Mouse (Mus musculus) embryonic facial prominence, embryonic 11.5 days (tissue): ENCODE data around the gene Tbc1d16. TPM values are rescaled to one million over a fixed set of nuclear protein-coding genes. Genes with fewer than 3 reads are reported as not detected.

Source experiments
- ATAC-seq: fragments of 200-750 bp; cut with Nextera tagmentation; replicated peaks from 2 replicates; pipeline ENCODE4 v1.8.0; 2017; ENCODE audit warnings: low read depth; ENCODE audit not compliant: insufficient number of reproducible peaks, low FRiP score, low TSS enrichment
- DNase-seq: peaks from one replicate; pipeline ENCODE4 v3.0.0-alpha.2; 2015; ENCODE audit warnings: low spot score
- H3K27ac ChIP-seq: fragments of 300-500 bp; sonication (generic); replicated peaks from 2 replicates; pipeline ENCODE4 v1.5.1; 2014; ENCODE audit warnings: mild to moderate bottlenecking, low read depth, low read length, control low read depth
- H3K27me3 ChIP-seq: fragments of 300-500 bp; sonication (generic); 2 replicates; pipeline ENCODE4 v1.6.1; 2014; ENCODE audit warnings: mild to moderate bottlenecking, low read length, moderate library complexity, mixed read lengths; ENCODE audit not compliant: control insufficient read depth, insufficient read depth
- H3K36me3 ChIP-seq: fragments of 300-500 bp; sonication (generic); replicated peaks from 2 replicates; pipeline ENCODE4 v1.6.1; 2014; ENCODE audit warnings: low read depth, mild to moderate bottlenecking, low read length, moderate library complexity, mixed read lengths; ENCODE audit not compliant: control insufficient read depth, insufficient read depth
- H3K4me1 ChIP-seq: fragments of 300-500 bp; sonication (generic); 2 replicates; pipeline ENCODE4 v1.6.1; 2014; ENCODE audit warnings: low read length, mixed read lengths; ENCODE audit not compliant: control insufficient read depth, insufficient read depth
- H3K4me2 ChIP-seq: fragments of 300-500 bp; sonication (generic); 2 replicates; pipeline ENCODE4 v1.6.1; 2014; ENCODE audit warnings: low read depth, mild to moderate bottlenecking, control low read depth, low read length, moderate library complexity
- H3K4me3 ChIP-seq: fragments of 300-500 bp; sonication (generic); 2 replicates; pipeline ENCODE4 v1.5.1; 2014; ENCODE audit warnings: low read depth, low read length, control low read depth
- H3K9ac ChIP-seq: fragments of 300-500 bp; sonication (generic); replicated peaks from 2 replicates; pipeline ENCODE4 v1.6.1; 2014; ENCODE audit warnings: mild to moderate bottlenecking, control low read depth, low read length
- H3K9me3 ChIP-seq: fragments of 300-500 bp; sonication (generic); replicated peaks from 2 replicates; pipeline ENCODE4 v1.6.1; 2016; ENCODE audit warnings: mild to moderate bottlenecking, low read length, inconsistent platforms, mixed read lengths; ENCODE audit not compliant: control insufficient read depth
- WGBS: fragments of 180-500 bp; shearing (Covaris S2); extraction: QIAGEN DNeasy Blood & Tissue Kit; methylation state at CpG from one replicate; pipeline ENCODE4 v1.1.7; 2014; 5-methylcytosine and 5-hydroxymethylcytosine counted together
- polyA plus RNA-seq: library from polyadenylated mRNA; unstranded; fragments of >200 nt; fragmentation: Nextera tagmentation; extraction: Ambion mirVana; gene quantifications from 2 replicates; pipeline ENCODE4 v1.2.1, GENCODE M21; 2014

The Tbc1d16 gene
- polyA plus RNA-seq, 1 experiment from 2014 or later: 9.5 TPM

- Histone ChIP-seq H3K4me3 (no peak overlapping the region), H3K9me3 (no peaks in the 10 kb centered on the region; the same call in 1 of the 2 replicates), H3K4me2 (no peak overlapping the region), H3K4me1 (peaks cover 6% of the 10 kb centered on the region), H3K27ac (no peak overlapping the region), H3K9ac (no peak overlapping the region), H3K36me3 (no peaks in the 10 kb centered on the region), H3K27me3 (peaks cover 12% of the 10 kb centered on the region; the same call in 1 of the 2 replicates)
- 41% methylated on average over 12 of the region's 12 CpGs for WGBS
- ATAC-seq (no peak), DNase-seq (no peak)
These were observed 101.2 kb downstream of the Tbc1d16 start for GRCm38 (mm10) chr11:119127147-119127546.

GRCm38 (mm10) chr11:119125929-119126861 is 102.1 kb downstream of the Tbc1d16 start:
- DNase-seq (peak; percentile 67), ATAC-seq (0 out of 2 replicates have a peak, but pooled peaks have one; percentile 11)
- WGBS: 24% methylated on average over 23 of the region's 23 CpGs
- Histone ChIP-seq H3K27me3 (peaks cover 12% of the 10 kb centered on the region; the same call in 1 of the 2 replicates), H3K27ac (no peak overlapping the region), H3K4me2 (peak overlapping the region; percentile 7), H3K36me3 (no peaks in the 10 kb centered on the region), H3K9ac (no peak overlapping the region), H3K4me3 (no peak overlapping the region), H3K9me3 (no peaks in the 10 kb centered on the region; the same call in 1 of the 2 replicates), H3K4me1 (peaks cover 6% of the 10 kb centered on the region)

GRCm38 (mm10) chr11:119124536-119124935 is 103.8 kb downstream of the Tbc1d16 start:
- no peak overlapping the region for H3K9ac ChIP-seq
- no peaks in the 10 kb centered on the region for H3K9me3 ChIP-seq
- WGBS: 89% methylated on average over 6 of the region's 6 CpGs
- H3K36me3 ChIP-seq: no peaks in the 10 kb centered on the region
- peaks cover 12% of the 10 kb centered on the region; the same call in 1 of the 2 replicates for H3K27me3 ChIP-seq
- H3K4me3 ChIP-seq: no peak overlapping the region
- no peak for DNase-seq
- H3K27ac ChIP-seq: no peak overlapping the region
- no peak overlapping the region for H3K4me2 ChIP-seq
- no peak for ATAC-seq
- peaks cover 6% of the 10 kb centered on the region for H3K4me1 ChIP-seq

- H3K4me1 ChIP-seq: peaks cover 6% of the 10 kb centered on the region
- H3K27me3 ChIP-seq: peaks cover 5% of the 10 kb centered on the region; the same call in 1 of the 2 replicates
- H3K9ac ChIP-seq: no peak overlapping the region
- no peaks in the 10 kb centered on the region for H3K36me3 ChIP-seq
- H3K4me3 ChIP-seq: no peak overlapping the region
- DNase-seq (no peak), ATAC-seq (no peak)
- H3K27ac ChIP-seq: no peak overlapping the region
- WGBS: 83% methylated on average over 5 of the region's 5 CpGs
- H3K9me3 ChIP-seq: no peaks in the 10 kb centered on the region
- no peak overlapping the region for H3K4me2 ChIP-seq
These were observed 104.6 kb downstream of the Tbc1d16 start for GRCm38 (mm10) chr11:119123522-119124319.

- no peaks in the 10 kb centered on the region for H3K36me3 ChIP-seq
- H3K4me1 ChIP-seq: peaks cover 6% of the 10 kb centered on the region
- H3K9ac ChIP-seq: no peak overlapping the region
- no peak overlapping the region for H3K4me3 ChIP-seq
- DNase-seq (no peak), ATAC-seq (no peak)
- 80% methylated on average over 5 of the region's 5 CpGs for WGBS
- H3K27ac ChIP-seq: no peak overlapping the region
- H3K9me3 ChIP-seq: no peaks in the 10 kb centered on the region
- H3K27me3 ChIP-seq: no peaks in the 10 kb centered on the region; the same call in 1 of the 2 replicates
- H3K4me2 ChIP-seq: no peak overlapping the region
These were observed 105.9 kb downstream of the Tbc1d16 start for GRCm38 (mm10) chr11:119122396-119122795.

GRCm38 (mm10) chr11:119118905-119119304 is 109.4 kb downstream of the Tbc1d16 start:
- Histone ChIP-seq H3K27ac (no peak overlapping the region), H3K4me3 (no peak overlapping the region), H3K27me3 (no peaks in the 10 kb centered on the region)

GRCm38 (mm10) chr11:119117945-119118344 is 110.4 kb downstream of the Tbc1d16 start:
- Histone ChIP-seq H3K4me2 (no peak overlapping the region), H3K9ac (no peak overlapping the region), H3K4me3 (no peak overlapping the region), H3K27me3 (no peaks in the 10 kb centered on the region), H3K36me3 (no peaks in the 10 kb centered on the region), H3K9me3 (no peaks in the 10 kb centered on the region), H3K4me1 (no peaks in the 10 kb centered on the region; the same call in 1 of the 2 replicates), H3K27ac (no peak overlapping the region)
- DNase-seq: no peak
- 58% methylated on average over 7 of the region's 7 CpGs for WGBS
- ATAC-seq: no peak

More at GRCm38 (mm10) chr11:119118905-119119304, 109.4 kb downstream of the Tbc1d16 start:
- no peak for DNase-seq
- Histone ChIP-seq H3K9me3 (no peaks in the 10 kb centered on the region), H3K4me1 (no peaks in the 10 kb centered on the region; the same call in 1 of the 2 replicates), H3K4me2 (no peak overlapping the region), H3K36me3 (no peaks in the 10 kb centered on the region), H3K9ac (no peak overlapping the region)
- ATAC-seq: no peak
- 20% methylated on average over 7 of the region's 7 CpGs for WGBS
